Mouse (Mus musculus): ENCODE results near the gene 4933428G20Rik. TPM values are rescaled to one million over a fixed set of nuclear protein-coding genes. Genes with fewer than 3 reads are reported as not detected.
A peak's percentile ranks its signal among the peaks of the same experiment; 100 is the strongest.

4933428G20Rik gene
- total RNA-seq, 2 experiments from 2014 or later = not detected

DNA sequence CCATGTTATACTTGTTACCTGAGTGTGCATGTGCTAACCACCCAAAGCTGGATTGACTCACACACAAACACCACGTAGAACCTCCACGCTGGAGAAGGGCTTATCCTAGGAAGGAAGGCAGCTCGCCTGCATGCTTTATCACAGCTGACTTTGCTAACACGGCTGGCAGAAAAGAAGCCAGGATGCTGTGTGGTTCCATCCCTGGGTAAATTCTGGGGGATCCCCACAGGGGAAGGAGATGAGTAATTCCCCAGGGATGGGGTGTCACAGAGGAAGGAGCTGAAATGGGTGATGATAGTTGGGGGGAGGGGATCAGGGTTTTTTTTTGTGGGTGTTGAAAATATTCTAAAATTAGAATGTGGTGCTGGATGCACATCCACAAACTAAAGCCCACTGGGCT, 5.6 kb upstream of the 4933428G20Rik start:
- no peak for DNase-seq

DNA sequence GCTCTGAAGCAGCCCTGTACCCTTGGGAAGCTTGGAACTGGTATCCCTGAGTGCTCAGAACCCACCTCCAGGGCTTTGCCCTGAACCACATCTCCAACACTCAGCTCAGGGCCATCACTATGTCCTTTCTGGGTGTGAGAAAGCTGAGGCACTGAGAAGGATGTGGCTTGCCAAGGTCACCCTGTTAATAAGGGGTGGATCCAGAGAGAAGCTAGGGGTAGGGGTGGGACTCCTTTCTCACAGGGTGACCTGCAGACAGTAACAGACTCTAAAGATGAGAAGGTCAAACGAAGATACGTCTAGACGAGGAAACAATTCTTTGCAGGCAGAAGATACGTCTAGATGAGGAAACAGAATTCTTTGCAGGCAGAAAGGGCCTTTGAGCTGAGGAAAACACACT, 2.7 kb upstream of the 4933428G20Rik start:
- DNase-seq = no peak

DNA sequence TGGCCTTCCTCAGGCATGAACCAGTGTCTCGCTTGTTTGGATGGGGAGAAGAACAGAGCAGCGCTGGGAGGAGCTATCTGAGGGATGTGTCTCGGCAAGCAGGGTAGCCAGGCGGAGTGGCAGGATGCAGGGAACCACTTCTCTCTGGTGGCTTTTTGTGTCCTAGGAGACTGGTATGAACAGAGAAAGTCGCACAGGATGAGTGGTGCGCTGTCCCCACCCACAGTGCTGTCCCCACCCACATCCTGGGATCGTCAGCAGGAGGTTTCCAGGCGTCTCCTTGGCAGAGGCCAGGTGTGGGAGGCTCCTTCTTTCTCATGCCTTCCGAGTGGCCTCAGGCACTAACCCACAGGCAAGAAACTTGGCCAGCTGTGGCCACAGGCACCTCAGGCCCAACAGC, 2.2 kb upstream of the 4933428G20Rik start:
- DNase-seq = no peak

DNA sequence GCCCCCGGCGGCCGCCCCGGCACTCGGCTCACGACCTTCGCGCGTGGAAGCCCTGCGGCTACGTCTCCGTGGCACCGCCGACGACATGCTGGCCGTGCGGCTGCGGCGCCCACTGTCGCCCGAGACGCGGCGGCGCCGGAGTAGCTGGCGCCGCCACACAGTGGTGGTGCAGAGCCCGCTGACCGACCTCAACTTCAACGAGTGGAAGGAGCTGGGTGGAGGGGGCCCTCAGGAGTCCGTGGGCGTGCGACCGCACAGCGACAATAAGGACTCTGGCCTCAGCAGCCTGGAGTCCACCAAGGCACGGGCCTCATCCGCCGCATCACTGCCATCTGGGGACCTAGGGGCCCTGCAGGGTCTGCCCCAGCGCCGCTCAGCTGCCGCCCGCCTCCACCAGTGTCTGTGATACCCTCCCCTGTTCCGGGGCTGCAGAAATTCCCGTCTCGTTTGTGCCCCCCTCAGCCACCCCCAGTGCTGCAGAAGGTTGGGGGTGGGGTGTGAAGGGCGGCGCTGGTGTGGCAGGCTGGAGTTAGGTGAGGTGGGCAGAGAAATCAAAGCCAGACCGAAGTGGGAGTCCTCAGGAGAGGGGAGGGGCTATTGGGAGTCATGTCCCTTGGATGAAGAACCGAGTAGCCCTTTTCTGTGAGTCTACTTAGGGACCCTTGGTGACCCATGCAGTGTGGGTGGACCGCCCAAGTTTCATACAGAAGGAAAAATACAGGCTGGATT, 744 bp upstream of the 4933428G20Rik start:
- no peak for DNase-seq

DNA sequence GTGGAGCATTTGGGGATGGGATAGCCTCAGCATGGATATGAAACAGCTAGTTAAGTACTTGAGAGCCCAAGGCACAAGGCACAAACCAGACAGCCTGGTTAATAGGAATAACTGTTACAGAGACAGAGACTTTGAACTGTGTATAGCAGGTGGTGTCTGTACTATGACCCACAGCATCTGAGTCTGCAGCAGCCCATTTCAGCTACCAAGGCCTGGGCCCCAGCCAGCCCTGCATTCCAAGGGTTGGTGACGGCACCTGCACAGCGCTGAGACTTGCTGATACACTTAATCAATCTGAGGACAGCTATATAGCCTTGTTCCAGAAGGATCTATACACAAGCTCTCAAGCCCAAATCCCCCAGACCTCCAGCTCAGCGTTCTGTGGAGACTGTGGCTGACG, 2.6 kb downstream of the 4933428G20Rik start:
- no peak for DNase-seq

DNA sequence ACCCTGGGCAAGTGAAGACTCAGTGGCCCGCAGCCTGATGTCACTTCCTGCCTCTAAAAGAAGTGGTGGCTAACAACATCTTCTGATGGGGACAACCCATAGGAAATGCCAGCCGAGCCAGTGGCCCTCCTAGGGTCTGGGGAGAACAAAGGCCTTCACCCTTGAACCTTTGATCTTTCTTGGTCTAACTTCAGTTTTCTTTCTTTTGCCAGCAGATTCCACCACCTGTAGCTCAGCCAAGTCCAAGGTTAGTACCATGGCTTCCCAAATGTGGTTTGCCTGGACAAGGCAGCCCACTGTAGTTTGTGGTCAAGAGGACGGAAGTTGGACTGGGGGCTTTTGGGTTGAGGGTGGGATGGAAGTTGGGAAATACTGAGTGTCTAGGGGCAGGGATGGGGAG, 7.3 kb downstream of the 4933428G20Rik start:
- DNase-seq = no peak

DNA sequence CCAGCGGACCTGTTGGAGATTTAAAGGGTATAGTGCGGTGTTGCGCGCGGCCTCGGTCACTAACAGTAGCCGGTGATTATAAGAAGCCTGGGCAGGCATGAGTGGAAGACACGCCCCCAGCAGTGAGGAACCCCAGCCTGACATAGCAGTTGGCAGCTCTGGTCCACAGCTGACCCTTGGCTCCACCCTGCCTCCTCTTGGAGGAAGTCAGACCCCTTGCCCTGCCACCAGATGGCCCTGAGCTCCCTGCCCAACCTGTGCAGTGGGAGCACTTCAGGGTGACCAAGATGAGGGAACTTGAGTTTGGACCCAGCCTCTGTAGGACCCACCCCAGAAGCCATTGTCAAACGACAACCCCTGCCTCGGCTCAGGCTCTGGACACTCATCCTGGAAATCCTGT, 8.5 kb downstream of the 4933428G20Rik start:
- no peak for DNase-seq

DNA sequence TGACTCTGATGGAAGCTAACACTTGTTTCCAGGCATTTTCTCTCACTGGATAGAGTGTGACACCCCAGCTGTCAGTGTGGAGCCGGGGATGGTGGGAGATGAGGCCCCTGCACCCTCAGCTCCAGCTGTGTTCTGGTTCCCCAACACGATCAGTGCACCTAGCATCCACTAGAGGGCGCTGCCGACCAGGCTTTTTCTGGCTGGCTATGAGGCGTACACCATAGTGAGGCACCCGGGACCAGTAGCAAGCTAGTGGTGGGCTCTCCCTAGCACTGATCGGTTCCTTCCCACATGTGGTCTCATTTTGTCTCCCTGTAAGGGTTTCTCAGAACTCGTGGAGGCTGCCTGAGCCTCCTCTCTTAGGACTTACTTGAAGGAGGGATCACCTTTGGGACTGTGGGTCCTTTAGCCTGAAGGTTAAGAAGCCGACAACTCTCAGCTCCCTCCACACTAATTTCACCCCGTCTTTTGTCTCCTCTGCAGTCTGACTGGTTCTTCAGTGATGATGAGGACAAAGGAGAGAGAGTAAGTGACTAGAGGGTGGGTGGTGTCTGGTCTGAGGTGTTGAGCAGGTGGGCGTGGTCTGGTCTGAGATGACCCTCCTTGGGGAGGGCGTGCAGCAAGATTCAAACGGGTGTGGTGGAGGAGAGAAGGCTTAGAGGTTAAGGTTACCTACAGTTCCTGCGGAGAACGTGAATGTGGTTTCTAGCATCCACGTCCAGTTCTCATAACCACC, 10.4 kb downstream of the 4933428G20Rik start:
- DNase-seq = peak; percentile 54 to 84

DNA sequence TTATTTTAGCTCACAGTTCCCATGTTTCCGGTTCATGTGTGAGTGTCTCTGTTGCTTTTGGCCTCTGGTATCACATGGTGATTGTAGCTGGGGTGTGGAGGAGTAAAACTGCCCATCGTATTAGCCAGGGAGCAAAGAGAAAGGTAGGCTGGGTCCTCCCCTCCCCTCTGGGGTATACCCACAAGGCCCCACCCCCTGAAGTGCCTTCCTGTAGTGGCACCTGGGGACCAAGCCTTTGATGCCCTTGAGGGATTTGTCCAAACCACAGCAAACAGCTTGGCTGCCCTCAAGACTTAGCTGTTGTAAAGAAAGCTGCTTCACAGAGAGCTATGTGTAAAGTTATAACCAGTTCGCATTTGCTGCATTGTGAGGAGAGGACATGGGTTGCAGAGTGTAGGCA, 12.5 kb downstream of the 4933428G20Rik start:
- no peak for DNase-seq

DNA sequence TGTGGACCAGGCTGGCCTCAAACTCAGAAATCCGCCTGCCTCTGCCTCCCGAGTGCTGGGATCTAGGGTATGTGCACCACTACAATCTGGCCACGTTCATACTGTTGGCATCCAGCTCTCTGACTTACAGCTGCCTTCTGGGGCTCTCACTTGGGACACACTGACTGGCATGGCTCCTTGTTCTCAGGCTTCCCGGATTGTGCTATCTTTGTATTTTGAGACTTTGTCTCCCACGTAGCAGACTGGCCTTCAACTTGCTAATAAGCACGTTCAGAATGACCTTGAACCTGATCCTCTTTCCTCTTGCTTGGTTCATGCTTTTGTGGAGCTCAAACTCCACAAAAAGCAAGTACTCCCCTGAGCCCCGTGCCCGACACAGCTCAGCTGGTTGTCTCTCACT, 14.5 kb downstream of the 4933428G20Rik start:
- DNase-seq = no peak

DNA sequence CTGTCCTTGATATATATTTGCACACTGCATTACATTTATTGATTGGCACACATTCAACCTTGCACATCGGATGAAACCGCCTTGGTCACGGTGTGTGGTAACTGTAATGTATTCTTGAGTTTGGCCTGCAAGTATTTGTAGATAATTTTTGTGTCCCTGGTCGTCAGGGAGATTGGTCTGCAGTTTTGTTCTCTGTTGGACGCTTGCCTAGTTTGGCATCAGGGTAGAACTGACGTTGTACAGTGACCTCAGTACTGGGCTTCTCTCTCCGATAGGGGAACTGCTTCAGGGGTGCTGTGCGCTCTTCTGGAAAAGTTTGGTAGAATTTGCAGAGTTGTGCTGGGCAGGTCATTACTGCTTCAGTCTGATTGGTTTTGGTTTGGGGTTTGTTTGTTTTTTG, 20.3 kb downstream of the 4933428G20Rik start:
- DNase-seq = peak; percentile 37 to 39

DNA sequence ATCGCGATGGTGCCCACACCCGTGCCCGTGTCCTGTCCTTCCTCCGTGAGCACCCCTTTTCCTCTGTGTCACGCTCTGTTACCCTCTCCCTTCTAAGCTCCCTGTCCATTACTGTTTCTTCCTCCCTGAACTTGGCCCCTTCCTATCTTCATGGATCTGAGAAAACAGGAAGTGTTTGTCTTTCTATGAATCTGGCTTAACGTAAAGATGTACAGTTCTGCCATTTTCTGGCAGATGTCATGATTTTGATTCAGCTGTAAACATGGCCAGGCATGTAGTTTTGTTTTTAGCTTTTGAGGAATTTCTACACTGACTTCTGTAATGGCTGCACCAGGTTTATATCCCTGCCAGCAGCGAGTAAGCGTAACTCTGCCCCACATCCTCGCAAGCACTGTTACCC, 21.1 kb downstream of the 4933428G20Rik start:
- DNase-seq = no peak

DNA sequence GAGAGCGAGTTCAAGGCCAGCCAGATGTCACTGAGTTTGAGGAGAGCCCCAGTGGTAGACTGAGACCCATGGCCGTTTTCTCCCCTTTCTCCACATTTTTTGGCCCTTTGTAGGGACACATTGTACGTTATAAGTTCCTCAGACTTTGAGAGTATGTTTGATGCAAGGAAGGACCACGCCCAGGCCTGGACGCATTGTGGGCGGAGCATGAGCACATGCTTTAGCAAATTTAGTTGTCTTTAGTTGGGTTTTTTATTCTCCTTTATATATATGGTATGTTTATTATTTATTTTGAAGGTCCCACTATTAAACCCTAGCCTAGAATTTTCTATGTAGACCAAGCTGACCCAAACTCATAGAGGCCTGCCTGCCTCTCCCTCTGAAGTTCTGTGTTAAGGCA, 21.8 kb downstream of the 4933428G20Rik start:
- DNase-seq = no peak

DNA sequence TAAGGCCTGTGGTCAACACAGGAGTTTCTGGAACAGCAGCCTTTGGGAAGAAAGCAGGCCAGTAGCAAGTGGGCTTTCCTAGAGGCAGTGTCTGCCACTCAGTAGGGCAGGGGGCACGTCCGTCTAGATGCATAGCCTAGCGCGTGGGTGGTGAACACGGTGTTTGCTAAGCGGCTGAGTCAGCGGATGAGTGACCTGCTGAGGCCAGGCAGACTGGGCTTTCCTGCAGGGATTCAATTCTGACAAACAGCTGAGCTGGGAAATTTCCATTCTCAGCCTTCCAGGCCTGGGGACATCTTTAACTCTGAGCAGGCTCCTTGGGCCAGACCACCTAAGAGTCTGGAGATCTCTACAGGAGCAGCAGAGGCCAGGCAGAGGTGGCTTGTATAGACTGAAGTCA, 22.7 kb downstream of the 4933428G20Rik start:
- DNase-seq = no peak

DNA sequence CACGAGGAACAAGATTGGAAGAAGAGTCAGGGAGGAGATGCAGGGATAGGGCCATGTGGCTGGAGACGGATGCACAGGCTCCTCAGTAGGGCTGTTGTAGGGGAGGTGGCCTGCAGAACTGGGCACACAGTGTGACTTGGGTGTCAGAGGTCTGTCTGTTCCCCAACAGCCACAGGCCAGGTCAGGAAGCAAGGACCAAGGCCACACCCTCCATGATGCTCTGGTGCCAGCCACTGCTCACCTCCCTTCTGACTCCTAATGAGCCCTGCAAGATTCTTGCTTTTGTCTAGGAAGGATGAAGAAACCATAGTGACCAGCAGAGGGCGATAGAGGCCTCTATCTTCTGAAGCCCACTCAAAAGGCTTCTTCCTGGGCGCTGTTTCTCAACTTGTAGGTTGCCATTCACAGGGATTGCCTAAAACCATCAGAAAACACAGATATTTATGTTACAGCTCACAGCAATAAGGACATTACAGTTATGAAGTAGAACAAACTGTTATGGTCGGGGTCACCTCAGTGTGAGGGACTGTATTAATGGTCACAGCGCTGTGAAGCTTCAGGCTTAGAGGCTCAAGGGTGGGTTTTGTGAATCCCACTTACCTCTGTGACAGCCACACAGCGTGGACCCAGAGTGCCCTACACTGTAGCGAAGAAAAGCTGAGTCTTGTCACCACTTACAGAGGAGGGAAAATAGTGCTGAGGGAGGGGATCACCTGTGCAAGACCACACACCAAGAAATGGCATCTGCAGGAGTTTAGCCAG, 23.6 kb downstream of the 4933428G20Rik start:
- peak; percentile 28 to 72 for DNase-seq

DNA sequence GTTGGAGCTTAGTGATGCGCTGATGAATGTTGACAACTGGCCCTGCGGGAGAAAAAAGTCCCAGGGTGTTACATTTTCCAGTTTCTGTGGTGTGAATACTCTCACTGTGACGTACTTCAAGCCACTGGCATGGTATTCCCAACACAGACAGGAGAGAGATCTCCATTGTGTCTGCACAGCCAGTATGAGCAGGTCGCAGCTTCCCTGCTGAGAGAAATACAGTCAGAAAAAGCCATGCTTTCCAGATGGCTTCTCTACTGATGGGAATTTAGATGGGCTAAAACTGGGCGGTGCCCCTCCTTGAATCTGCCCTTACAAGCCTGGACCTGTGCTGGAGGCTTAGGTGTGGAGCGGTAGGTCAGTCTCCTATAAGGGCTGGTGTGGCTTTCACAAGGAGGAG, 28.9 kb downstream of the 4933428G20Rik start:
- DNase-seq = no peak

DNA sequence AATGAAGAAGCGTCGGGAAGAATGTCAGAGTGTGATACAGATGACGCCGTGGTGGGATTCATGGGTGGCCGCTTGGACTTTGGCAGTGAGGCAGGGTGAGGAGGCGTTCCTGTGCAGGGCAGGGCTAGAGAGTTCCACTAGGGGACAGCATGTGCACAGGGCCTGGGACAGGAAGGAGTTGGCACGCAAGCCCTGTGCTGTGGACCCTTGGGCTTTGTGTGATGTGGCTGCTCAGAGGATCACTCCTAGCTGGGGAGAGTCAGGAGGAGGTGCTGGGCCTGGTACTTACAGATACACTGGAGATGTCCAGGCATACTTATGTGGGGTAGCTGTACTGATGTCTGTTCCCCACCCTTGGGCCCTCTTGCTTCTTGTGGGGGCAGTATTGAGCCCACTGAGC, 30.3 kb downstream of the 4933428G20Rik start:
- no peak for DNase-seq

DNA sequence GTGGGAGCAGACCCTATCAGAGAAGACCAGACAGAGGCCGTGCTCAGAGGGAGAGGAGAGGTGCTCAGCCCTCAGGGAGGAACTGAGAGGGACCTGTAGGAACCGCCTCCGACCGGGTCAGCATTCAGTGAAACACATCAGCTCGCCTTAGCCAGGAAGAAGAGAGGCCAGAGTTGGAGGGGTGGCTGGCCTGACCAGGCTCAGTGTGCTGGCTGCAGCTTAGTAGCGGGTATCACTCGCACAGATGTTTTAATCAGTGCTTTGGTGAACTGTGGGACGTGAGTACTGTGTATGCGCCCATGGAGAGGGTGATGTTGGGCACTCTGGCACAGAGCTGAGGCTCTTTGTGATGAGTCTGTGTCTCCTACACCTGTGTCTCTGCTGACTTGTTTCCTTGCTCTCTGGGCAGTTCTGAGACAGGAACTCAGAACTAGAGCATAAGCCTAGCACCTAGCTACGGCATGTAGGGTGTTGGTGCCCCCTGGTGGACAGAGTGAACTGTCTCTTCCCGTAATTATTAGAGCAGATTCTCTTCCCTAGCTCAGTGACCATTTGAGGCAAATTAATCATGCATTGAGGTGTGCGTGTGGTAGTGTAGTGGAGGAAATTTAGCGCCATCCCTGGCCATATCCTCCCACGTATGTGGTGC, 31.4 kb downstream of the 4933428G20Rik start:
- peak; percentile 82 to 95 for DNase-seq

DNA sequence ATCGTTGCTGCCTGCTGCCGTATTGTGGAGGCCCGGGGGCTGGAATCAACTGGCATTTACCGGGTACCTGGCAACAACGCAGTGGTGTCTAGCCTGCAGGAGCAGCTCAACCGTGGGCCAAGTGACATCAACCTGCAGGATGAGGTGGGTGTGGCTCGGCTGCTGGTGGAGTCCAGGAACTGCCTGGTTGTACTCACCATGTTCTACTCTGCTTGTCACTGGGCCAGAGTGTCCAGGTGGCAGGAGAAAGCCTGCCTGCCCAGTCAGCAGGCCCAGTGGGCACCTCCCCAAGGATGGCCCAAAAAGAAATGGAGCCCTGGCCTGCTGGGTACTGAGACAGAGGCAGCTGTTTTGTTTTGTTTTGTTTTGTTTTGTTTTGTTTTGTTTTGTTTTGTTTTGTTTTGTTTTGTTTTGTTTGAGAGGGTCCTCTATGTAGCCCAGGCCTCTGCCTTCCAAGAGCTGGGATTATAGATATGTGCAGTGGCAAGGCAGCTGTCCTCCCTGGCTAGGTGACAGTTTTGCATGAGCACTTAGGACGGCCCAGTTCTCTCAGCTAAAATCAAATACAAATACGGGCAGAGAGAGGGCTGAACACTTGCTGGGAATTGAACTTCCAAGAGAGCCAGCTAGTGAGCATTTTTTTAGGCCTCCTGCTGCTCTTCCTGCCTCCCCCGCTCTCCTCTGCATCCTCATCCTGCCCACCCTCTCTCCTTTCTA, 33.5 kb downstream of the 4933428G20Rik start:
- DNase-seq = no peak

DNA sequence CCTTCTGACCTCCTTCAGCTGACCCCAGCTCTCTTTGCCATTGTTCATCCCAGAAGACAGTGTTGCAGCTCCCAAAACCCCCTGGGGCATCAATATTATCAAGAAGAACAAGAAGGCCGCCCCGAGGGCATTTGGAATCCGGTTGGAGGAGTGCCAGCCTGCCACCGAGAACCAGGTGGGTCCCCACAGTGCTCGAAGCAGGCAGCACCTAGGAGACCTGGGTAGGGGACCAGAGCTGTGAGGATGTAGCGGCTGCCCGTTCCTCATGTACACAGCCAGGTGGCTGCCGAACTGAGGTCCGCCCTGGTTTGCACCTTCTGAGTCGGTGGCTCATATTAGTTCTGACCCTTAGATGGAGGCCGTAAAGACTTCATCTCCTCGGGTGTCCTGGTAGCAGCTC, 34.2 kb downstream of the 4933428G20Rik start:
- no peak for DNase-seq

DNA sequence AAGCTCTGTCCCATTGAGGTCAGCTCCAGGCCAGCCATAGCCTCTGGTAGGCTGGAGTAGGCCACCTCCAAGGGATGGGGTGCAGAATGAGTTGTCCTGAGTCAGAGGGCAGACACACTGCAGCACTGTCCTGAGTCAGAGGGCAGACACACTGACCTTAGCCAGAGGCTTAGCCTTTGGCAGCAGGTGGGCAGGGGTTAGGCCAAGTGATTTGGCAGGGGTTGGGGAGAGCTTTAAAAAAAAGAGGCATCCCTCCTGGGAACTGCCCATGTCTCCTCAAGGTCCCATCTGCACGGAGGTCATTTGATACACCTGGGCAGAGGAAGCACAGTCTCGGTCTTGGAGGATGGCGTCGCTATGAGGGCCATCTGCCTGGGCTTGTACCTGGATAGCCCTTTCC, 36.1 kb downstream of the 4933428G20Rik start:
- no peak for DNase-seq

DNA sequence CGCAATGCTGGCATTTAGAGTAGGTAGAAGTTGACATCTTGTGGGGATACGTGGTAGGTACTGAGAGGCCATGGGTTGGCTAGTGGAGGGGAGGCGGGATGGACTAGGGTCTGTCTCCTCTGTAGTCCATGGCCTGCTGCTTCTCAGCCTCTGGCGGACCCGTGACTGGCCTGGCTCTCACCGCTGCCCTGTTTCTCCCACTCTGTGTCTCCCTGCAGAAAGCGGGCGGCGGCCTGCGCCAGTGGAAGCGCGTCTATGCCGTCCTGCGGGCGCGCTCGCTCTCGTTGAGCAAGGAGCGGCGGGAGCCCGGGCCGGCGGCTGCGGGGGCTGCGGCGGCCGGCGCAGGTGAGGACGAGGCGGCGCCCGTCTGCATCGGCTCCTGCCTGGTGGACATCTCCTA, 37.0 kb downstream of the 4933428G20Rik start:
- DNase-seq = no peak
